Mouse (Mus musculus) frontal cortex, postnatal 25 days (tissue): Measurements from ENCODE around the gene Acot7.

ENCODE experiments used
- DNase-seq, 2 experiments: peaks; one replicate each; pipeline ENCODE4 v3.0.0; 2022; ENCODE audit warnings: low spot score in 2 of 2

Acot7 gene

DNA sequence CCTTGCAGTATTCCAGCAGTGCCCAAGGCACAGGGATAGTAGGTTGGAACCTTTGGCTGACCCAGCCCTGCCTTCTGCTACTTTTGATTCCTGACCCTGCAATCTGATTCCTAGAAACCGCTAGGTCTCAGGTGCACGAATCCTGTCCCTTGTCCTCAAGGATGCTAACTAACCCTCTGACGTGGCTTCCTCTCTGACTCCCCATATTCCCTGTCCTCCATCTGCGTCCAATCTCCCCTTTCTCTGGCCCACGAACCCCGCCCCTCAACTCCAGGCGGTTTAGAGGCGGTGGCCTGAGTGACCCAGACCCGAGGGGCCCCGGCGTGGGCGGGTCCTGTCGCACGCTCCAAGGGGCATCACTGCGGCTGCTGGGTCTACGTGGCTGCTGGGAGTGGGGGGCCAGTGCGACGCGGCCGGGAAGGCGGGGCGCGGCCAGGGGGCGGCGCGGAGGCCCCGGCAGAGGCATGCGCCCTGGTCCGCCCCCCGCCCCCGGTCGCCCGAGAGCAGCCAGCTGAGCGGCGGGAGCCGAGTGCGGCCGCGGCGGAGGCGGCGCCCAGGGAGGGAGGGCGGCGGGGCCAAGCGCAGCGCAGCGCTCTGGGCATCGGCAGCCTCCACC lies 95.8 kb downstream of the Acot7 start, which contains the start of gene Gpr153:
TSS of gene Gpr153 (plus strand) at position 612 of the 616 bp plus-strand sequence.
- DNase-seq, result no peak

- no peak for DNase-seq
Measured at GRCm38 (mm10) chr4:152274681-152275131, 96.8 kb downstream of the Acot7 start.

DNA sequence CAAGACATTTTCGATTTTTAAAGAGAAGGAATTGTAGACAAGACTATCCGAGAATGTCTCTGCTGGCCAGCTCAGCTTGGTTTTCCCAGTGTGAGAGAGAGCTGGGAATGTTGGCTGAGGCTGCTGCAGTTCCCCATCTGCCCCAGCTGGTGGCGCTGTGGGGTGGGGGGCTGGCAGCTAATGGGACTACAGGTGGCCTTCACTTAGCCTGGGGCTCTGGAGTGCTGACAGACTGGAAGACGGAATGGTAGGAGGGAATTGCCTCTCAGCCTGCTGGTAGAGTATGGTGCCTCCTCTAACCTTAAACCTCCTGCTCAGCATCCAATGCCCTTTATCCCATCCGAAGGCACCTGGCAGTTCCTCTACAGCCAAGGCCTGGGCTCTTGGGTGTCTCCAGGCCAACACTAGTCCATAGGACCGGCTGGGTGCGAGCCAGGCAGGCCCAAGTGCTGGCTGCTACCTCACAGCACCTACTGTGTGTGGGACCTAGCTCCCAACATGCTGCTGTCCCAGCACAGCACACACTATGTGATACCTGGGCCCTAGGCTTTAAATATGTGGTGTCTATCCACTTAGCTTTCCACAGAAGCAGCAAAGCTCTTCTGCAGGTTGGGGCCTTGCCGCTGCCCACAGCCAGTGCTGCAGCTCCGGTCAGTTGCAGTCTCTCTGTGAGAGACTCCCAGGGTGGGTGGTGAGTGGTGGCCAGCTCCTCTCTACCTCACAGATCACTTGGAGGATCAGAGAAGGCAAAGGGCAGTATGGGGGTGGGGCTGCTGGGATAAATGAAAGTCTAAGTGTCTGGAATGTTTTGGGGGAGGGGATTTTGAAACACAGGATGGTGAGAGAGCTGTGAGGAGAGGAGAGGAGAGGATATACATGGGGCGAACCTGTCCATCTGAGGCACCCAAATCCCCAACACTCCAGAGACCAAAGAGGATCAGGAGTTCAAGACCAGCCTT lies 98.7 kb downstream of the Acot7 start:
- no peak for DNase-seq

DNA sequence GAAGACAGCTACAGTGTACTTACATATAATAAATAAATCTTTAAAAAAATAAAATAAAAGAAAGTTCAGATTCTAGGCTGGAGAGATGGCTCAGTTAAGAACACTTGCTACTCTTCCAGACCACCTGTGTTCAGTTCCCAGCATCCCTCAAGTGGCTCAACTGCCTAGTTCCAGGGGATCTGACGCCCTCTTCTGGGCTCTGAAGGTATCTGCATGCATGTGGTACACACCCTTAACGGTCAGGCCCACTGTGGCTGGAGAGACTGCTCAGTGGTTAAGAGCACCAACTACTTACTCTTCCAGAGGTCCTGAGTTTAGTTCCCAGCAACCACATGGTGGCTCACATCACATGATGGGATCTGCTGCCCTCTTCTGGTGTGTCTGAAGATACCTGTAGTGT lies 100.0 kb downstream of the Acot7 start:
- no peak for DNase-seq

- DNase-seq, result no peak
Measured at GRCm38 (mm10) chr4:152278986-152279385, 101.1 kb downstream of the Acot7 start.

- no peak for DNase-seq
Measured at GRCm38 (mm10) chr4:152281601-152282000, 103.7 kb downstream of the Acot7 start.

GRCm38 (mm10) chr4:152282721-152283120 lies 104.8 kb downstream of the Acot7 start:
- DNase-seq, result no peak

DNA sequence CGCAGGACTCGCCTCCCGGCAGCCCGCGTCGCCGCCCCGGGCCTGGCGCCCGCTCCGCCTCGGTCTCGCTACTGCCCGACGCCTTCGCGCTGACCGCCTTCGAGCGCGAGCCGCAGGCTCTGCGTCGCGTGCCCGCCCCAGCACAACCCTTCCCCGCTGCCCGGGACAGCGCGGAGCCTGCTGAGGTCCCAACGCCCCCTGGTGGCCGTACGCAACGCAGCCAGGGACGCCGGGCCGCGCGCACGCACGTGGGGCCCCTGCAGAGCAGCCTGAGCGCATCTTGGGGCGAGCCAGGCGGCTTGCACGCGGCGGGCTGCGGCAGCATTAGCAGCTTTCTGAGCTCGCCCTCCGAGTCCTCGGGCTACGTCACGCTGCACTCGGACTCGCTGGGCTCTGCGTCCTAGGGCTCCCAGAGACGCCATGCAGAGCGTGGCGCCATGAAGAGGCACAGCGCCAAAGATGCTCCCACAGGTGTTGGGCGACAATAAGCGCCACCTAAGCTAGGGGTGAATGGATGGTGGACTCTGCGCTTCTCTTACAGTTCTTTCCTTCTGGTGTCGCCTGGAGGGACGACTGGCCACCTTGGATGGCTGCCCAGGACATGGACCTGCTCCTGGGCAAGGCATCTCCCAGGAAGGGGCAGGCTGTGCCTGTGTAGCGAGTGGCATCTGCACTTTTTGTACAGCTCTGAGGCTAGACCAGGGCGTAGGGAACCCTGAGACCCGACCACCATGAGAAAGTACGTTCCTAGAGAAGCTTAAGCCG lies 105.4 kb downstream of the Acot7 start:
- DNase-seq, result peak; percentile 71 to 72

DNA sequence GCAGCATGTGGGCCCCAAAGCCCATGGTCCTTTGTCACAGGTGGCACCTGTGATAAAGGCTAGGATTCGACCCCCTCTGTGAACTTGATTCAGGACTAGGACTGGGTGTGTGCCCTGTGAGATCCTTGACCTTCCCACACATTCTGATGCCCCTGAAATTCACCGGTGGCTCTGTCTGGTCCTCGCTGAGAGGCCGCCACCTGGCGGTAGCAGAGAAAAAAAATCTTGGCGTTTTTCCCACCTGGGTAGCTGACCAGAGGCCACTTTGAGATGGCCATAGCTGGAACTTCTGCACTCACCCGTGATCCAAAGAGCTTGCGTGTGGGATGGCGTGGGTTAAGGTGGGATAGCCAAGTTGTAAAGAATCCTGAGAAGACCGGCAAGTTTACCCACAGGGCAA lies 107.6 kb downstream of the Acot7 start:
- DNase-seq, result no peak

- DNase-seq, result no peak
Measured at GRCm38 (mm10) chr4:152286183-152286582, 108.2 kb downstream of the Acot7 start.

GRCm38 (mm10) chr4:152286887-152287286 lies 109.0 kb downstream of the Acot7 start:
- DNase-seq, result no peak

GRCm38 (mm10) chr4:152287317-152288120 lies 109.6 kb downstream of the Acot7 start:
- DNase-seq, result no peak

- DNase-seq, result no peak
Measured at GRCm38 (mm10) chr4:152288398-152288945, 110.5 kb downstream of the Acot7 start.

DNA sequence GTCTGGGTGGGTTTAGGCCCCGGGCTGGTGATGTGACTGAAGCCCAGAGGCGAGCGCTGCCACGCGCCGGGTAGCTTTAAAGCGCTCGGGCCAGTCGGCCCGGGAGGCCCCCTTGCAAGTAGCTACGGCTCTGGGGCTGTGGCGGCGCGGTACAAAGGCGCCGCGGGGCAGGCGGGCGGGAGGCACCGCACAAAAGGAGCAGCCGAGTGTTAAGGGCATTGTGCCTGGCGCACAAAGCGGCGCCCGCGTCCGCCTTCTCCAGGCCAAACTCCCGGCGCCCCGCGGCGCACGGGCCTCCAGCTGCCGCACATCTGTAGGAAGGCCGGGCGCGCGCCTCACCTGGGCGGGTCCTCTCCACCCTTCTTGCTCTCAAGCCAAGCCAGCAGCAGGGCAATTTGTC lies 112.5 kb downstream of the Acot7 start:
- no peak for DNase-seq

DNA sequence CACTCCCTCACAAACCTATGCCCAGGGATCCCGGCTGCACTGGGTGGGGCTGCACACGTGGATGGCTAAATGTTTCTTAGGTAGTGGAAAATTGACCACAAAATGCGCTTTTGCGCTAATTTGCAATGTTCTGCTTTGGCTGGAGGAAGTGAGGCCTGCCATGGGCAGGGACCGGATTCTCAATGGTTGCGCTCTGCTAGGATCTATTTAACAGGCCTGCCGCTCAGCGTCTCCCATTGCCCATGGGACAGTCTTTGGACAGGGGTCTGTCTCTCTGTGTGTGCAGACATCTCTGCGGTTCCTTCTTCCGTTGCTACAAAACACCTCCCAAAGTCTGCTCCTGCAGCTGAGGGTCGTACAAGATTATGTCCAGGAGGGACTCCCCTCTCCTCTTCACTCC lies 113.1 kb downstream of the Acot7 start:
- DNase-seq, result no peak

- no peak for DNase-seq
Measured at GRCm38 (mm10) chr4:152291562-152291961, 113.6 kb downstream of the Acot7 start, which contains the start of gene Hes3. Gene Hes3 (minus strand): TSS chr4:152291662.

GRCm38 (mm10) chr4:152292102-152292765 lies 114.3 kb downstream of the Acot7 start:
- no peak for DNase-seq

- no peak for DNase-seq
Measured at GRCm38 (mm10) chr4:152294188-152294929, 116.4 kb downstream of the Acot7 start.

GRCm38 (mm10) chr4:152295916-152296315 lies 118.0 kb downstream of the Acot7 start:
- DNase-seq, result no peak

DNA sequence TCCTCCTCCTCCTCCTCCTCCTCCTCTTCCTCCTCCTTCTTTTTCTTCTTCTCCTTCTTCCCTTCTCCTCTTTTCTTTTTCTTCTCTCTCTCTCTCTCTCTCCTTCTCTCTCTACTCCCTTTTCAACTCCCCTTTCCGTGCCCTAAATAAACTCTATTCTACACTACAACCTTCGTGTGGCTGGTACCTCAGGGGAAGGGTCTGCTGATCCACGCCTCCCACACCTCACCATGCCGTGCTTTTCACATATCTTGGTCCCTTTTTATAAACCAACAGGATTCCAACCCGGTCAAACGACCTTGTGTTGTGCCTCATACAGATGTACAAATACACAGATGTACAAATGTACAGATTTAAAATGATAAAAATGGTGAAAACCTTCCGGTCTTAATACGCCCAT lies 118.4 kb downstream of the Acot7 start:
- no peak for DNase-seq
